Mouse (Mus musculus) inflammation-experienced regulatory T-cells, adult 6 months (primary cell): ENCODE measurements around the gene Thbs4. TPM values are rescaled to one million over a fixed set of nuclear protein-coding genes. Genes with fewer than 3 reads are reported as not detected.
"Not testable (repeated sequence)": the region's sequence is repeated elsewhere in the genome, so short reads cannot be mapped to it uniquely, and the experiment has no call there.

Experiments
- ATAC-seq: one replicate; pipeline ENCODE4 v1.8.0; 2017
- polyA plus RNA-seq, 3 experiments: library from polyadenylated mRNA; unstranded; fragments of 100-300 nt; shearing (Covaris generic); gene quantifications; one replicate each; pipeline ENCODE4 v1.2.1; 2017

The Thbs4 gene
- polyA plus RNA-seq = not detected

GRCm38 (mm10) chr13:92794462-92795214 is at the start of gene Thbs4:
Gene Thbs4, minus strand, starts transcription at chr13:92794818.
- no peak for ATAC-seq

- ATAC-seq = no peak
Measured at GRCm38 (mm10) chr13:92833162-92833561, 38.5 kb upstream of the Thbs4 start.

GRCm38 (mm10) chr13:92828820-92829219 is 34.2 kb upstream of the Thbs4 start:
- no peak for ATAC-seq

GRCm38 (mm10) chr13:92817357-92817756 is 22.7 kb upstream of the Thbs4 start:
- no peak for ATAC-seq

GRCm38 (mm10) chr13:92816329-92816728 is 21.7 kb upstream of the Thbs4 start:
- ATAC-seq = no peak

GRCm38 (mm10) chr13:92810592-92810991 is 16.0 kb upstream of the Thbs4 start:
- not testable (repeated sequence) for ATAC-seq

DNA sequence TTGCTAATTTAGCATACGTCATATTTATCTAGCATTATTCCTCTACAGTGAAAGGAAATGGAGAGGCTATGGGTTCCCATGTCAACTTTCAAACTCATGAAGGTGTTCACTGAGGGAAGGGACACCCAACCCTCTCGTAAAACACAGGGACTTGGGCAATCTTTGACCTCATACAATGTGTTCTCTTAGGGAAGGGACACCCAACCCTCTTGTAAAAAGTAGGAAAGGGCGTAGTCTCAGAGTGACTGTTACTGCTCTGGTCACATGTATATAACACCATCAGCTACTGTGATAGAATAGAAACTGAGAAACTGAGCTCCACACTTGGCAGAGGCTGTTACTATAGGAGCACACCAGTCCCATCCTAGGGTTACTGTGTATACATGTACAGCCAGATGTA is 13.2 kb upstream of the Thbs4 start:
- no peak for ATAC-seq

DNA sequence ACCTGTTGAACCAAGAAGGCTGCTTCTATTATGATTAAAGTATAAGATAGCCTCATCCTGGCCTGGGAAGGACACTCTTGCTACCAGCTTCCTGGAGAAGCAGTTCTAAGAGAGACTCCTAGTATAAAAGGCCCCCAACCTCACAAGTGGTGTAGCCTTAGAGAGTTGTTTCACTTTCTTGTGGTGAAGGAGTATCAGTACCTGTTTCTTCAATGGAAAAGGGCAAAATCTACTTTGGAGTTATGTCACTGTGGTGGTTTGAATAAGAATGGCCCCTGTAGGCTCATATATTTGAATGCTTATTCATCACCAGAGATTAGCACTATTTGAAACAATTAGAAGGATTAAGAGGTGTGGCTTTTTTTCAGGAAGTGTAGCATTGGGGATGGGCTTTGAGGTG is 12.2 kb upstream of the Thbs4 start:
- no peak for ATAC-seq

DNA sequence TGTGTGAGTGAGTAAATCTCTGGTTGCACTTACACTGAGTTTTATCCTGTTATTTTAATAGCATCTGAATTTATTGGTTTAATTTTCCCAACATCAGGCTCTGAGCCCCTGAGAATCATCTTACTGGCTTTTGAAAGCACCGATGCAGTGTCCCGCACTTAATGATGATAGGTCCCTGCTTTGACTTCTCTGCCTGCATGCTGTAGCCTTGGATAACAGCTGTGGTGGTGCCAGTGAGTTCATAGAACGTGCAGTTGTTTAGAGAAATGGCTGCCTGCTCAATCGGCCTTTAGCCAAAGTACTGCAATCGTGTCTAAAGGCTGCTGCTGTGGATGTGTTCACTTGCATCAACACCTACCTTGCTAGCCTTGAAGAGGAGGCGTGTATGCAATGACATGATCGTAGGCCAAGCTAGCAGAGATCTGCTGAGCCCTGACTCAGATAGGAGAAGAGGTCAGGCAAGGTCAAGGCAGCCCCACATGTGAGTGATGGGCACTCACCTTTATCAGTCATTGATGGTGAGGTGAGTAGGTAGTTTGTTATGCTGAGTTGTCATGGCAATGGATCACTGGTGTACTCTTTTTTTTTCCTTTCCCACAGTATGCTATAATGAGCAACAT is 4.8 kb upstream of the Thbs4 start:
- ATAC-seq = no peak

DNA sequence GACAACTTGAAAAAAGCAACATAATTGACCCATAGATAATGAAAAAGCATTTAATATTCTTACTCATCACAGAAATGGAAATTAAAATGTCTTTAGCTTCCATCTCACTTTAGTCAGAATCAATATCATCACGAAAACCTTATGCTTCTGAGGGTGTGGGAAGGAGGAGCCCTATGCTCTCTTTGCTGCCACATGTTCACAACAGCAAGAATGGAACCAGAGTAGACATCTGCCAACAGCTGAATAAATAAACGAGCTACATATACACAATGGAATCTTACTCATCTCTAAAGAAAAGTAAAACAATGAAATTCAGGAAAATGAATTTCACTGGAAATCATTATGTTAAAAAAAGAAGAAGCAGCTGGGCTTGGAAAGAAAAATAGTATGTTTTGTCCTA is 4.2 kb upstream of the Thbs4 start:
- ATAC-seq = no peak

GRCm38 (mm10) chr13:92793636-92794035 is 982 bp downstream of the Thbs4 start:
- no peak for ATAC-seq

GRCm38 (mm10) chr13:92791474-92791873 is 3.1 kb downstream of the Thbs4 start:
- ATAC-seq = no peak

DNA sequence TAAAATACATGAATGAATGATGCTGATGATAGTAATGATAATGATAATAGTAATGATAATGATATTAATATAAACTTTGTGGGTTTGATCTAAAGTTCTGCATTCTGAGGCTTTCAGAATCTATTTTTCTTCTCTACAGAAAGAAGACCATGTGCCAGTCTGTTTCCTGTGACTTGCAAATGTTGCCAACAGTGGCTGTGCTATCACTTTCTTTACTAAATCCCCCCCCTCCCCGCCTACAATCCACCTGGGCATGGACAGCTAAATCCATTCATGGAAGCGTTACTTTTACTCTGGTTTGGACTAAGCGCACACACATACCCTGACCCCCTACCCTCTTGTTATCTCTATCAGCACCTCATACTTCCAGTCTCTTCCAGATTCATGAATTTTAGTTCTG is 10.3 kb downstream of the Thbs4 start:
- no peak for ATAC-seq

GRCm38 (mm10) chr13:92783551-92783950 is 11.1 kb downstream of the Thbs4 start:
- no peak for ATAC-seq

DNA sequence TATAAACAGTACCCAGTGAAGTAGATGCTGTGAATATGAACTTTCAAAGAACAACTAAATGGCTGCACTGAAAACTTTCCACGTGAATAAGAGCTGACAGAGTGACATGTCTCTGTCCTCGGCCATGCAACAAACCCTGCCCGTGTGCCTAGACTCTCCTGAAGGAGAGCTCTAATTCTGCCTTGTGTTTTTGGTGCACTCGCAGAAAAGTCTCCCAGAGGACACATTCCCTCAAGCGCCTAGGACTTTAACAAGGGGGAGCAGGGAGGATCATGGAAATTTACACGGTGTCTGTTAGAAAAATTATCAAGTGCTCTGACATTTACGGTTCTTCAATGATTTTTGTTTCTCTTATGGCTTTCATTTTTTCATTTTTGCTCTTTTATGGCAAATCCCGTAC is 13.7 kb downstream of the Thbs4 start:
- ATAC-seq = no peak

GRCm38 (mm10) chr13:92780076-92780475 is 14.5 kb downstream of the Thbs4 start:
- no peak for ATAC-seq

DNA sequence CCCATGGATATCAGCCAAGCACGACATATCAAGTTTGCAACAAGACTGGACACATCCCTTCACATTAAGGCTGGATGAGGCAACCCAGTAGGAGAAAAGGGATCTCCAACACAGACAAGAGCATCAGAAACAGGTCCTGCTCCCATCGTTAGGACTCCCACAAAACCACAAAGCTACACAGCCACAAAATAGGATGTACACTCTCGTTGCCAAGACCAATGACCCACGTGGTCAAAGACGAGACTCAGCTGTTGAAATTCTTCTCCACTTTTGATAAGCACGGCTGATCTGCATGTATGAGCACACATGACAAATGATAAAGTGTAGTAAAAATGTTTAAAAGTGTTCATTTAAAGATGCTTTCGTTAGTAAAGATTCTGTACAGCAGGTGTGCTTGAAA is 16.0 kb downstream of the Thbs4 start:
- ATAC-seq = no peak

GRCm38 (mm10) chr13:92775916-92776315 is 18.7 kb downstream of the Thbs4 start:
- ATAC-seq = no peak

DNA sequence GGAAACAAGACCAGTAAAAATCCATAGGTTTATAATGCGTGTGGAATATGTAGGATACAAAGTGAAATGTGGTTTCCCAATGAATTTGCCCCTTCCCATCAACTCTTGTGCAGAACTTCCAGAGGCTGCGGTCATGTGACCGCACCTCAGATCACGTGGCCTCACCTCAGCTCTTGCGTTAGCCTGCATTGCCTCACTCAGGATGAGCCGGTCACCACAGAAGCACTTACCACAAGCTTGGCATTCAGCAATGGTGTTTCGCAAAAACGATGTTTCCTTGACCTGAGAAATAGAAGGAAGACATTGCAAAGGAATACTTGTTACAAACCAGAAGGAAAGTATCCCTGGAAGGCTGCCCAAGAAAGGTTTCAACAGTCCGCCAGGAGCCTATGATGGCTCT is 19.7 kb downstream of the Thbs4 start:
- ATAC-seq = no peak

GRCm38 (mm10) chr13:92772500-92772899 is 22.1 kb downstream of the Thbs4 start:
- no peak for ATAC-seq

DNA sequence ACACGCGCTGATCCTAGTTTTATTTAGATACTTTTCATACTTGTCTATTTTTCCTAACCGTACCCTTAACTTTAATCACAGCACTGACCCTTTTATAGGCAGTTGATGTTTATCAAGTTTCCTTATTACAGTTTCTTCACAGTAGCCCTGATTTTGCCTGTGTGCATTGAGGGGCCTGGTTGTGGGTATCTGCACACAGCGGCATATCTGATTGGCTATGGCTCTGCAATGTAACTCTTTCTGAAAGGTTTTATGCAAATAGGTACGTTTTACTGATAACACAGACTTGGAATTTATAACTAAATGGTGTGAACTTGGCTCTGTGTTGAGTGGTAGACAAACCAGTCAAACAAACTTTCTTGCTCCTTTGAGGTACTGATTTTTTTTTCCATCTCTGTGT is 23.1 kb downstream of the Thbs4 start:
- no peak for ATAC-seq

- no peak for ATAC-seq
Measured at GRCm38 (mm10) chr13:92765454-92766242, 29.0 kb downstream of the Thbs4 start.

DNA sequence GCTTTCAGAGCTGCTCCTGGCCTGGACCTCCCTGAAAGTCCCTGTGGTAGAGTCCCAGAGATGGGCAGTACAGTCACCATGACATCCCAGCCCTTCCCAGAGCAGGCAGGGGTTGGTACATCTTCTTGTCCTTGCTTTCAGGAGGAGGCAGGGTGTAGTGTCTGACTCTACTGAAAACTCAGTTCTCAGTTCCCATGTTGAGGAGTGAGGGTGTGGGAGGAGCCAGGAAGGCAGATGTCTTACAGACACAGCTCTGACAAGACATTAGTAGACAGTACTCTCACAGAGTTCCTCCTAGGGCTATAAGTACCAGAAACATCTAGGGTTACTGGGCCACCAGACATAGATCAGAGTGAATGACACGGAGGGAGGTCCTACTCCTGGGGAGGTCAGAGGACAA is 32.3 kb downstream of the Thbs4 start:
- ATAC-seq = no peak

GRCm38 (mm10) chr13:92760519-92760918 is 34.1 kb downstream of the Thbs4 start:
- ATAC-seq = no peak
